Mouse (Mus musculus) C2C12 (cell line): ENCODE measurements around the gene Abl2. TPM values are rescaled to one million over a fixed set of nuclear protein-coding genes. Genes with fewer than 3 reads are reported as not detected.
A peak's percentile ranks its signal among the peaks of the same experiment; 100 is the strongest.

Experiments used
- H3K27me3 ChIP-seq: one replicate; pipeline ENCODE4 v1.6.1; 2011; ENCODE audit not compliant: control insufficient read depth, insufficient read depth, insufficient read length
- H3K36me3 ChIP-seq: one replicate; pipeline ENCODE4 v1.6.1; 2011; ENCODE audit not compliant: control insufficient read depth, insufficient read depth
- H3K4me3 ChIP-seq: one replicate; pipeline ENCODE4 v1.5.1; 2011; ENCODE audit warnings: mild to moderate bottlenecking, control low read depth; ENCODE audit not compliant: poor library complexity, insufficient read depth, severe bottlenecking
- H3K79me2 ChIP-seq: one replicate; pipeline ENCODE4 v1.6.1; 2011; ENCODE audit not compliant: control insufficient read depth, insufficient read depth
- H3K79me3 ChIP-seq: one replicate; pipeline ENCODE4 v1.6.1; 2011; ENCODE audit warnings: low read depth, control low read depth
- H3ac ChIP-seq: one replicate; pipeline ENCODE3; 2011; ENCODE audit warnings: low read depth; ENCODE audit not compliant: control insufficient read depth, insufficient read length
- CEBPB ChIP-seq: IDR thresholded peaks from one replicate; pipeline ENCODE4 v1.6.1; 2011; ENCODE audit warnings: low read depth, mild to moderate bottlenecking, control low read depth, moderate library complexity
- CTCF ChIP-seq: IDR thresholded peaks from one replicate; pipeline ENCODE4 v1.5.1; 2011; ENCODE audit not compliant: control insufficient read depth, insufficient read depth, insufficient read length
- FOSL1 ChIP-seq: IDR thresholded peaks from one replicate; pipeline ENCODE4 v1.8.0; 2011; ENCODE audit warnings: mild to moderate bottlenecking, low read length; ENCODE audit not compliant: poor library complexity, insufficient read depth, severe bottlenecking
- MAX ChIP-seq: IDR thresholded peaks from one replicate; pipeline ENCODE4 v1.6.1; 2011; ENCODE audit warnings: mild to moderate bottlenecking, control low read depth
- MYOD1 ChIP-seq: IDR thresholded peaks from one replicate; pipeline ENCODE4 v1.6.1; 2011; ENCODE audit warnings: low read depth; ENCODE audit not compliant: control insufficient read depth, insufficient read length
- MYOG ChIP-seq: IDR thresholded peaks from one replicate; pipeline ENCODE4 v1.6.1; 2011; ENCODE audit not compliant: control insufficient read depth, insufficient read length; ENCODE audit errors: extremely low read depth
- USF1 ChIP-seq: IDR thresholded peaks from one replicate; pipeline ENCODE4 v1.6.1; 2011; ENCODE audit warnings: low read depth, mild to moderate bottlenecking, control low read depth, moderate library complexity
- polyA plus RNA-seq: library from polyadenylated mRNA; unstranded; fragments of >200 nt; fragmentation: generic; extraction: Trizol; gene quantifications from one replicate; pipeline ENCODE4 v1.2.1, GENCODE M21; 2012; ENCODE audit warnings: missing spikeins

Abl2 gene
- polyA plus RNA-seq, 1 experiment, result 17.1 TPM

- no peak overlapping the region for H3ac ChIP-seq
- H3K36me3 ChIP-seq, result peaks cover 80% of the 10 kb centered on the region
- H3K79me3 ChIP-seq, result peaks cover 12% of the 10 kb centered on the region
- H3K79me2 ChIP-seq, result peaks cover 23% of the 10 kb centered on the region
- TF ChIP-seq USF1 (no peak), FOSL1 (no peak), CTCF (no peak), MAX (no peak), MYOD1 (no peak), CEBPB (no peak), MYOG (no peak)
- no peak overlapping the region for H3K4me3 ChIP-seq
- no peaks in the 10 kb centered on the region for H3K27me3 ChIP-seq
Measured at GRCm38 (mm10) chr1:156630965-156631364, 72.4 kb downstream of the Abl2 start.

- peaks cover 5% of the 10 kb centered on the region for H3K79me2 ChIP-seq
- TF ChIP-seq MYOG, result no peak
- H3K79me3 ChIP-seq, result peaks cover 7% of the 10 kb centered on the region
- peaks cover 91% of the 10 kb centered on the region for H3K36me3 ChIP-seq
- H3K27me3 ChIP-seq, result no peaks in the 10 kb centered on the region
- no peak overlapping the region for H3K4me3 ChIP-seq
- H3ac ChIP-seq, result no peak overlapping the region
Measured at GRCm38 (mm10) chr1:156633095-156633494, 74.5 kb downstream of the Abl2 start.

- peaks cover 1% of the 10 kb centered on the region for H3K79me2 ChIP-seq
- no peaks in the 10 kb centered on the region for H3K27me3 ChIP-seq
- no peak overlapping the region for H3K4me3 ChIP-seq
- H3K36me3 ChIP-seq, result peaks cover 84% of the 10 kb centered on the region
- no peak for TF ChIP-seq CTCF
- TF ChIP-seq FOSL1, result no peak
- TF ChIP-seq MAX, result no peak
- no peak for TF ChIP-seq MYOG
- no peak for TF ChIP-seq USF1
- TF ChIP-seq MYOD1, result no peak
- TF ChIP-seq CEBPB, result no peak
- no peaks in the 10 kb centered on the region for H3K79me3 ChIP-seq
- no peak overlapping the region for H3ac ChIP-seq
Measured at GRCm38 (mm10) chr1:156635148-156635547, 76.6 kb downstream of the Abl2 start.

- H3ac ChIP-seq, result no peak overlapping the region
- TF ChIP-seq FOSL1 (peak; percentile 23), MYOG (no peak), USF1 (peak; percentile 55), CTCF (no peak), CEBPB (no peak), MAX (peak; percentile 79), MYOD1 (no peak)
- H3K79me2 ChIP-seq, result peaks cover 19% of the 10 kb centered on the region
- no peaks in the 10 kb centered on the region for H3K27me3 ChIP-seq
- peaks cover 84% of the 10 kb centered on the region for H3K36me3 ChIP-seq
- peaks cover 3% of the 10 kb centered on the region for H3K79me3 ChIP-seq
- no peak overlapping the region for H3K4me3 ChIP-seq
Measured at GRCm38 (mm10) chr1:156639455-156639854, 80.9 kb downstream of the Abl2 start.

GRCm38 (mm10) chr1:156640577-156640976, 82.0 kb downstream of the Abl2 start:
- Histone ChIP-seq H3K27me3 (no peaks in the 10 kb centered on the region), H3ac (no peak overlapping the region), H3K79me3 (peaks cover 3% of the 10 kb centered on the region), H3K4me3 (no peak overlapping the region), H3K79me2 (peaks cover 19% of the 10 kb centered on the region), H3K36me3 (peaks cover 83% of the 10 kb centered on the region)
- TF ChIP-seq MYOG, result no peak
- TF ChIP-seq CEBPB, result no peak
- TF ChIP-seq FOSL1, result no peak
- TF ChIP-seq USF1, result no peak
- TF ChIP-seq MAX, result no peak
- TF ChIP-seq CTCF, result no peak
- TF ChIP-seq MYOD1, result no peak

GRCm38 (mm10) chr1:156641808-156642207, 83.2 kb downstream of the Abl2 start:
- Histone ChIP-seq H3K27me3 (no peaks in the 10 kb centered on the region), H3K79me3 (peaks cover 3% of the 10 kb centered on the region), H3K79me2 (peaks cover 25% of the 10 kb centered on the region), H3K4me3 (no peak overlapping the region), H3K36me3 (peaks cover 74% of the 10 kb centered on the region), H3ac (no peak overlapping the region)
- no peak for TF ChIP-seq MYOD1
